Mouse (Mus musculus) cerebellum, adult 11-12 months (tissue): ENCODE results near the gene Cryga.
"Not testable (repeated sequence)": the region's sequence is repeated elsewhere in the genome, so short reads cannot be mapped to it uniquely, and the experiment has no call there.

Experiments
- DNase-seq: peaks from one replicate; pipeline ENCODE4 v3.0.0; 2022

Gene Cryga

DNA sequence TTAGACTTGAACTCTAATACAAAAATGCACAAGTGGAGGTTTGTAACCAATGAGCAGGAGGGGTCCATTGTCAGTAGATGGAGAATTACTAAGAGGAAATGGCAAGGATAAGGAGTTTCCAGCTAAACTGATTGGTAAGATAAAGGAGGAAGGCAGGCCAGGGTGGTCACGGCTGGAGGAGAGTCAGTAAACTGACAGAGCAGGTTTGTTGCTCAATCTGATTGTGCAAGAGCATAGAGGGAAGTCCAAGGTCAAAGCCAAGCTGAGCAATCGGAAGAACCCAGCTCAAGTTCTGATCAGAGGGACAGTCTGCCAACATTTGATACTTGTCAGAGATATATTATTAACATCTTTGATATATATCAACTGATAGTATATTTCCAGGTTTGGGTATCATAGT lies 12.8 kb downstream of the Cryga start:
- DNase-seq: no peak

DNA sequence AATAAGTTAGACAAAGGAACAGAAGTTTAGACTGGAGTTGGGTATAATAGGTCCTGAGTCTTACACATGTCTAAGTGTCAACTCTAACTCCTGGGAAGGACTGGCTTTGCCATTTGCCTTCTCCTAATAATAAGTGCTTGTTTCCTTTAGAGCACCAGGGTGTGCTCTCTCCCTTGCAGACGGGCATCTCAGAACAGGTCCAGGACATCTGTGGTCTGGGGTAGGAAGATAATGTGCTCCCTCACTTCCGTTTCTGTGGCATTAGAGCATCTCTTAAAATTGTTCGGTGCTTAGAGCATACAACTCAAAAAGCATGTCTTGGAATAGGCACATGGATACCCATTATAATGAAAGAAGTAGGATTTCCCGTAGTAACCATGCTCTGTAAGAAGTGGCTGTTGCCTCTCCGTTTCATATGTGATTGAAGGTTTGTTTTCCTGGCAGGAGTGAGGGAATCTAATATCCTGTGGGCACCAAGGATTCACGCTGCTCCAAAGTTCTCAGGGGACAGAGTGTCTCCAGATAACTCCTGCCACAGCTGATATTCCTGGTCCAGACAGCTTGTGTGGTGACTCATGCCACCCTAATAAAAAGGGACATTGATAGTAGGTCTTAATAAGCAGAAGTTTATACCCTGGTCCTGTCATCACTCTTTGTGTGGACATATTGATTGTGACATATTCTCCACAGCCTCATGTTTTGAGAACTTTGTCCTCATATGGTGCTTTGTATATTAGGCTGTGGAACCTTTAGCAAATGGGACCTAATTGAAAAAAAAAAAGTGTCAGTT lies 14.4 kb downstream of the Cryga start:
- DNase-seq: no peak

DNA sequence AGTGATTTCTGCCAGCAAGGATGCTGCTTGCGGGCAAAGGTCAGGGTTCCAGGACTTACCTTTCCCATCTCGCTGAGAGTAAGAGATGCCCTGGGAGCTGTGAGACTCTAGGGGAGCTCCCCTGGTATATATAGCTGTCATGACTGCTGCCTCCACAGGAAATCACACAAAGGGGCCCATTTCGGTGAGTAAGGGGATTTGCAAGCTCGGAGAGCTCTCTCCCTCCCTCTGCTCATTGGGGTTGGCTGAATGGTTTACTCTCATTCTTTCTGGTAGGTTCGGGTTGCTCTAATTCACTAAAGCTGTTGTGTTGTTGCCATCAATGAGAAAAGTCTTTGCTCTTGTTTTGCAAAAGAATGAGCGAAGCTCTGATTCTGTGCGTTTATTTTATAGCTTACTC lies 21.0 kb downstream of the Cryga start, which contains the start of gene Crygb:
Gene Crygb, minus strand, starts transcription at position 101 of the 400 bp plus-strand sequence.
- no peak for DNase-seq

DNA sequence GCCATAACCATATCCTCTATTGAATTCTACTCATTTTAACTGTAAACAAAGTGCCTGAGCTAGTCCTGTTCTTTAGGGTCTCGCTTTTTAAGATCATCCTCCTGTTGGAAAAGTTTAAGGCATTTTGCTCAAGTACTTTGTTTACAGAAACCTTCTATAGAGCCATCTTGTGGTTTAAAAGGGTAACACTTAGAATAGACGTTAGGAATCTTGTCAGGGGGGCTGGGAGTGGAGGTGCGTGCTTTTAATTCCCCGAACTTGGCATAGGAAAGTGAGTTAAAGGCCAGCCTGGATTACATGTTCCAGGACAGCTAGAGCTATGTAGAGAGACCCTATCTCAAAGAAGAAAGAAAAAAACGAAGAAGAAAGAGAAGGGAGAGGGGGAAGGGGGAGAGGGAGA lies 27.6 kb downstream of the Cryga start:
- DNase-seq: no peak

DNA sequence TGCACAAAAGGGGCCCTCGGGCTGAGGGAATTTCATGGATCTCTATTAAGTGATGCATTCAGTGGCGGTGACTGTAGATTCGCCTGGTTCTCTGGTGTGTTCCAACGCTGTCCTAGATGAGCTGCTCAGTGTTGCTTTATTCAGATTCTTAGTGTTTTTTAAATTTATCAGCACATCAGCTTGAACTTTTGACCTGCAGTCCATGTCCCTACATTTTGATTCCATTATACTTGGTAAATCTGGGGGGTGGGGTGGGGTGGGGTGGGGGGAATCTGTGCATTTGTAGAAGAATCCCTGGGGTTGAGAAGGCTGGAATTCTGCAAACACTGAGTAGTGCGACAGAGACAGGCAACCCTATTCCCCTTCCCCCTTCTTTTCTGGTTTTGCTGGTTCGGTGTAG lies 29.6 kb downstream of the Cryga start, which contains the start of gene Crygc:
Gene Crygc, minus strand, starts transcription at position 101 of the 400 bp plus-strand sequence.
- no peak for DNase-seq

DNA sequence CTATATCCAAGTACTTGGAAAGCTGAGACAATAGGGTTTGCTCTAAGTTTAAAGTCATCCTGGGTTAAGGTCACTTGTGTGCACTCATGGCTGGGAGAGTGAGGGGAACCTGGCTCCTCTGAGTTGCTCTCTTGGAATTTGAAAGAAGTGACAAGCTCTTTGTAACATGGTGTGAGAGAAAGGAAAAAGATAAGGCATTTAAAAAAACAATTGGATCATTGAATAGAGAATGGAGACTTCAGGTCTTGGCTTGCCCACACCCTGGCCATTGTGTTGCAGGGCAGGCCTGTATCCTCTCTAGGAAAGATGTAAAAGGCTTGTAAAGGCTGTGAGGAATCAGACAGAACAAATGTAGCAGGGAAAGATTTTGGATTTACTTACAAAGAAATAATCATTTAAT lies 35.3 kb downstream of the Cryga start:
- no peak for DNase-seq

DNA sequence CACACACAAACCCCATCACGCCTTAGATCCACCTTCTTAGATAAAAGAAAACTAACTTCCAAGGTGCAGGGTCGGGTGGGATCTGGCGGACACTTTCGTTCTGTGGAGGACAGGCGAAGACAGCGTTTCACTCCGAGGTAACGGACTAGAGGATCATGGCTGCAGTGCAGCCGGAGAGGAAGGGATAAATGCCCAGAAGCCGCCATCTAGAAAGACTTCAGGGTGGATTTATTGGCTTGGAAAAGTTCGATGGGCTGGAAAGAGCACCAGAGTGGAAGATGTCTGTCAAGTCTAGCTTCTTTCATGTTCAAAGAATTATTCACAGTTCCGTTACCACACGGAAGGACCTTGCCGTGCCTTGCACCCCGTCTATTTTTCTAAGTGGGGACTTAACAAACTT lies 39.0 kb downstream of the Cryga start:
- no peak for DNase-seq

DNA sequence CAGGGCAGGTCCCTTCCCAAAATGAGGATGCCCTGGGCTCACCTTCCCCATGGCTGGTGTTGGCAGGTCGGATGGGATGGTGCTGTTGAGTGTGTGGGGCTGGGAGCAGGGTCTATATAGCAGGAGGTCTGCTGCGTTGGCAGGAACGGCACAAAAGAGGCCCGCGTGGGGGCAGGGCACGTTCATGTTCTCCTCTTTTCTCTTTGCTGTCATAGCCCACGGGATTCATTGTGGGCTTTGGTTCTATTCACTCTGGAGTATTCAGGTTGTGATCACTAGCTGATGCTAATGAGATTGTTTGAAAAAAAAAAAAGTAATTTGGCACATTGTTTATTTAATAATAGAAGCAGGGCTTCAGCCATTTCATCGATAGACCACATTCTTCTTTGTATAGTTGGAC lies 39.8 kb downstream of the Cryga start, which contains the start of gene Crygd:
Gene Crygd, minus strand, starts transcription at position 101 of the 400 bp plus-strand sequence.
- no peak for DNase-seq

DNA sequence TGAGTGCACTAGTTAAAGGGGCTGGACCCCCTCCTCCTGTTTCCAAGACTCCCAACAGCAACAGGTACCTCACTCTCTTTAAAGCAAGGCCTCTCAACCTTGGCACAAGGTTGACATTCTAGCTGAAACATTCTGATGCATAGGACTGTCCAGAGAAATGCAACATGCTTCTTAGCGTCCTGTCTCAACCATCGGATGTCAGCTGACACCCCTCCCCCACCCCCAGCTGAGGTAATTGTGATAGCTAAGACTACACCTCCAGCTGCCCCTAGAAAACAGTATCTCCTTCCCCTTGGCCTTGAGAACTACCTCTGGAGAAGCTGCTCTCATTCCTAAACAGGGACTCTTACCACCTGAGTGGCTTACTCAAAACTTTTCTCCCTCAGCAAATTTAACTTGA lies 51.0 kb downstream of the Cryga start:
- DNase-seq: no peak

DNA sequence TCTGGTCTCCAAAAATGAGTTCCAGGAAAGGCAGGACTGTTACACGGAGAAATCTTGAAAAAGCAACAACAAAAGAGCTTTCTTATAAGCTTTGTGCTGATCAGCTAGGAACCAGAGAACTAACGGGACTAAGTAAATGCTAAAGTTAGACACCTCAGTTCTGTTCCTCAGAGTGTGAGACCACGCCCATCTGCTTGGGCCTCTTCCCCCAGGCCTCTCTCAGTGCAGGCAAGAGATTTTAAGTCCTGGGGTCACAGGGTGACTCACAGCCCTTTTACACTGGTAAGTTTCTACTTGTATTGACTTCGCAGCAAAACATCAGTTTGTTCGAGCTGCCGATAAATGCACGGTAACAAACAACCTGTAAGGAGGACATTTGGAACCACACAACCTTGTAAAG lies 51.5 kb downstream of the Cryga start:
- DNase-seq: no peak

DNA sequence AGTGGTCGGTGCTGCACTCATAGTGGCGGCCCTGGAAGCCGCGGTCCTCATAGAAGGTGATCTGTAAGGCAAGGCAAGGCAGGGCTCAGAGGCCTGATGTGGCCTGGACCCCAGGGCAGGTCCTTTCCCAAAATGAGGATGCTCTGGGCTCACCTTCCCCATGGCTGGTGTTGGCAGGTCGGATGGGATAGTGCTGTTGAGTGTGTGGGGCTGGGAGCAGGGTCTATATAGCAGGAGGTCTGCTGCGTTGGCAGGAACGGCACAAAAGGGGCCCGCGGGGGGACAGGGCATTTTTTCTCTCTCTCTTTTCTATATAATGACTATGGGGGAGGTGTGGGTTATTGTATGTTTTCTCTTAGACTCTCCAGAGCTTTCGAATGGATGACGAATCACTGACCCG lies 52.2 kb downstream of the Cryga start, which contains the start of gene Cryge:
Gene Cryge, minus strand, starts transcription at position 198 of the 400 bp plus-strand sequence.
- not testable (repeated sequence) for DNase-seq
